Mouse (Mus musculus) ES-E14 (cell line): Measurements from ENCODE around the gene Rpl23a.

Experiments
- CHD2 ChIP-seq: IDR thresholded peaks from 2 replicates; pipeline ENCODE4 v1.6.1; 2014; ENCODE audit warnings: mild to moderate bottlenecking, low read depth, low read length, inconsistent platforms
- HCFC1 ChIP-seq: IDR thresholded peaks from 2 replicates; pipeline ENCODE4 v1.6.1; 2012; ENCODE audit warnings: low read length, inconsistent platforms, borderline replicate concordance; ENCODE audit not compliant: insufficient read depth
- MAFK ChIP-seq: IDR thresholded peaks from 2 replicates; pipeline ENCODE4 v1.6.1; 2014; ENCODE audit warnings: mild to moderate bottlenecking, low read depth, low read length, inconsistent platforms; ENCODE audit not compliant: insufficient read depth
- ZC3H11A ChIP-seq: IDR thresholded peaks from 2 replicates; pipeline ENCODE4 v1.6.1; 2012; ENCODE audit warnings: low read depth, mild to moderate bottlenecking, inconsistent platforms, low read length, borderline replicate concordance

GRCm38 (mm10) chr11:78165761-78166109, 17.6 kb downstream of the Rpl23a start:
- TF ChIP-seq ZC3H11A (no peak), HCFC1 (no peak), CHD2 (no peak), MAFK (no peak)
